Mouse (Mus musculus): ENCODE results near the gene 5830473C10Rik. TPM values are rescaled to one million over a fixed set of nuclear protein-coding genes. Genes with fewer than 3 reads are reported as not detected.

Gene 5830473C10Rik
- not detected for polyA plus RNA-seq (2012; fragmentation: generic; extraction: Trizol)

GRCm38 (mm10) chr5:90560743-90561142 is at the start of gene 5830473C10Rik:
Gene 5830473C10Rik (plus strand): TSS chr5:90561107.
- Histone ChIP-seq H3K4me2 (ENCODE audit: low read depth) (no peak within 1 kb of the TSS), H3K79me2 (ENCODE audit: control insufficient read depth, insufficient read depth) (no peaks in the 10 kb centered on the region), H3K4me3 (no peak within 1 kb of the TSS), H3K27me3 (ENCODE audit: control insufficient read depth, insufficient read depth, insufficient read length) (peaks cover 16% of the 10 kb centered on the region), H3ac (ENCODE audit: control insufficient read depth, insufficient read length) (no peak within 1 kb of the TSS), H3K36me3 (ENCODE audit: control insufficient read depth, insufficient read depth) (no peaks in the 10 kb centered on the region)
- TF ChIP-seq POLR2AphosphoS2 (IDR thresholded peaks at IDR 0.05; ENCODE audit: insufficient read length, low read depth) (no peak), USF1 (IDR thresholded peaks at IDR 0.05; ENCODE audit: low read depth) (no peak), MYOD1 (IDR thresholded peaks at IDR 0.05; ENCODE audit: control insufficient read depth in 1 of 3, insufficient read length in 2 of 3, low read depth in 2 of 3) (no peak), POLR2A (IDR thresholded peaks at IDR 0.05; ENCODE audit: insufficient read length, low read depth) (no peak), E2F4 (IDR thresholded peaks at IDR 0.05; ENCODE audit: insufficient read depth) (no peak), REST (IDR thresholded peaks at IDR 0.05; ENCODE audit: insufficient read depth, insufficient read length) (no peak), SRF (IDR thresholded peaks at IDR 0.05; ENCODE audit: control insufficient read depth, insufficient read length, low read depth) (no peak), CEBPB (IDR thresholded peaks at IDR 0.05; ENCODE audit: insufficient read depth, poor library complexity, severe bottlenecking) (no peak), MAX (IDR thresholded peaks at IDR 0.05; ENCODE audit: low read depth) (no peak), TCF12 (IDR thresholded peaks at IDR 0.05; ENCODE audit: insufficient read depth, poor library complexity, severe bottlenecking) (no peak)

- Histone ChIP-seq H3K4me3 (no peak overlapping the region), H3K4me2 (ENCODE audit: low read depth) (no peak overlapping the region), H3K36me3 (ENCODE audit: control insufficient read depth, insufficient read depth) (no peaks in the 10 kb centered on the region), H3K79me2 (ENCODE audit: control insufficient read depth, insufficient read depth) (no peaks in the 10 kb centered on the region), H3ac (ENCODE audit: control insufficient read depth, insufficient read length) (no peak overlapping the region), H3K27me3 (ENCODE audit: control insufficient read depth, insufficient read depth, insufficient read length) (peaks cover 3% of the 10 kb centered on the region)
- TF ChIP-seq MYOG (IDR thresholded peaks at IDR 0.05; ENCODE audit: control insufficient read depth in 1 of 3, insufficient read depth in 1 of 3, insufficient read length in 2 of 3, low read depth in 2 of 3) (no peak), MYOD1 (IDR thresholded peaks at IDR 0.05; ENCODE audit: control insufficient read depth in 1 of 3, insufficient read length in 2 of 3, low read depth in 2 of 3) (no peak), CEBPB (IDR thresholded peaks at IDR 0.05; ENCODE audit: insufficient read depth, poor library complexity, severe bottlenecking) (no peak), USF1 (IDR thresholded peaks at IDR 0.05; ENCODE audit: low read depth) (no peak), TCF12 (IDR thresholded peaks at IDR 0.05; ENCODE audit: insufficient read depth, poor library complexity, severe bottlenecking) (no peak), POLR2A (IDR thresholded peaks at IDR 0.05; ENCODE audit: insufficient read length, low read depth) (no peak), TCF3 (IDR thresholded peaks at IDR 0.05; ENCODE audit: insufficient read length, low read depth) (no peak), REST (IDR thresholded peaks at IDR 0.05; ENCODE audit: insufficient read depth, insufficient read length) (no peak), POLR2AphosphoS2 (IDR thresholded peaks at IDR 0.05; ENCODE audit: insufficient read length, low read depth) (no peak), E2F4 (IDR thresholded peaks at IDR 0.05; ENCODE audit: insufficient read depth) (no peak), MAX (IDR thresholded peaks at IDR 0.05; ENCODE audit: low read depth) (no peak), SRF (IDR thresholded peaks at IDR 0.05; ENCODE audit: control insufficient read depth, insufficient read length, low read depth) (no peak)
Measured at GRCm38 (mm10) chr5:90512288-90512955, 48.5 kb upstream of the 5830473C10Rik start.

- H3K79me2 ChIP-seq (ENCODE audit: control insufficient read depth, insufficient read depth), result no peaks in the 10 kb centered on the region
- no peak for TF ChIP-seq SRF (IDR thresholded peaks at IDR 0.05; ENCODE audit: control insufficient read depth, insufficient read length, low read depth)
- no peak for TF ChIP-seq MYOG (IDR thresholded peaks at IDR 0.05; ENCODE audit: control insufficient read depth in 1 of 3, insufficient read depth in 1 of 3, insufficient read length in 2 of 3, low read depth in 2 of 3)
- TF ChIP-seq USF1 (IDR thresholded peaks at IDR 0.05; ENCODE audit: low read depth), result no peak
- TF ChIP-seq TCF3 (IDR thresholded peaks at IDR 0.05; ENCODE audit: insufficient read length, low read depth), result no peak
- no peak for TF ChIP-seq E2F4 (IDR thresholded peaks at IDR 0.05; ENCODE audit: insufficient read depth)
- TF ChIP-seq POLR2A (IDR thresholded peaks at IDR 0.05; ENCODE audit: insufficient read length, low read depth), result no peak
- TF ChIP-seq CEBPB (IDR thresholded peaks at IDR 0.05; ENCODE audit: insufficient read depth, poor library complexity, severe bottlenecking), result no peak
- TF ChIP-seq MYOD1 (IDR thresholded peaks at IDR 0.05; ENCODE audit: control insufficient read depth in 1 of 3, insufficient read length in 2 of 3, low read depth in 2 of 3), result no peak
- no peak for TF ChIP-seq TCF12 (IDR thresholded peaks at IDR 0.05; ENCODE audit: insufficient read depth, poor library complexity, severe bottlenecking)
- TF ChIP-seq POLR2AphosphoS2 (IDR thresholded peaks at IDR 0.05; ENCODE audit: insufficient read length, low read depth), result no peak
- no peak for TF ChIP-seq REST (IDR thresholded peaks at IDR 0.05; ENCODE audit: insufficient read depth, insufficient read length)
- no peak for TF ChIP-seq MAX (IDR thresholded peaks at IDR 0.05; ENCODE audit: low read depth)
- H3K27me3 ChIP-seq (ENCODE audit: control insufficient read depth, insufficient read depth, insufficient read length), result no peaks in the 10 kb centered on the region
- no peaks in the 10 kb centered on the region for H3K36me3 ChIP-seq (ENCODE audit: control insufficient read depth, insufficient read depth)
- H3ac ChIP-seq (ENCODE audit: control insufficient read depth, insufficient read length), result no peak overlapping the region
- H3K4me3 ChIP-seq, result no peak overlapping the region
- no peak overlapping the region for H3K4me2 ChIP-seq (ENCODE audit: low read depth)
Measured at GRCm38 (mm10) chr5:90515561-90515960, 45.3 kb upstream of the 5830473C10Rik start.

GRCm38 (mm10) chr5:90518356-90519100 is 42.4 kb upstream of the 5830473C10Rik start, which contains the start of gene Afm:
Gene Afm (plus strand): TSS chr5:90518932.
- Histone ChIP-seq H3K4me2 (ENCODE audit: low read depth) (no peak within 1 kb of the TSS), H3K36me3 (ENCODE audit: control insufficient read depth, insufficient read depth) (no peaks in the 10 kb centered on the region), H3K79me2 (ENCODE audit: control insufficient read depth, insufficient read depth) (no peaks in the 10 kb centered on the region), H3K27me3 (ENCODE audit: control insufficient read depth, insufficient read depth, insufficient read length) (peaks cover 5% of the 10 kb centered on the region), H3K4me3 (no peak within 1 kb of the TSS), H3ac (ENCODE audit: control insufficient read depth, insufficient read length) (no peak within 1 kb of the TSS)
- no peak for TF ChIP-seq SRF (IDR thresholded peaks at IDR 0.05; ENCODE audit: control insufficient read depth, insufficient read length, low read depth)
